Mouse (Mus musculus): ENCODE measurements around the gene Hsd17b3. TPM values are rescaled to one million over a fixed set of nuclear protein-coding genes. Genes with fewer than 3 reads are reported as not detected.
"Not testable (repeated sequence)": the region's sequence is repeated elsewhere in the genome, so short reads cannot be mapped to it uniquely, and the experiment has no call there.

Hsd17b3 gene
- total RNA-seq, 2 experiments from 2014 or later, result 1.2 to 1.4 TPM

DNA sequence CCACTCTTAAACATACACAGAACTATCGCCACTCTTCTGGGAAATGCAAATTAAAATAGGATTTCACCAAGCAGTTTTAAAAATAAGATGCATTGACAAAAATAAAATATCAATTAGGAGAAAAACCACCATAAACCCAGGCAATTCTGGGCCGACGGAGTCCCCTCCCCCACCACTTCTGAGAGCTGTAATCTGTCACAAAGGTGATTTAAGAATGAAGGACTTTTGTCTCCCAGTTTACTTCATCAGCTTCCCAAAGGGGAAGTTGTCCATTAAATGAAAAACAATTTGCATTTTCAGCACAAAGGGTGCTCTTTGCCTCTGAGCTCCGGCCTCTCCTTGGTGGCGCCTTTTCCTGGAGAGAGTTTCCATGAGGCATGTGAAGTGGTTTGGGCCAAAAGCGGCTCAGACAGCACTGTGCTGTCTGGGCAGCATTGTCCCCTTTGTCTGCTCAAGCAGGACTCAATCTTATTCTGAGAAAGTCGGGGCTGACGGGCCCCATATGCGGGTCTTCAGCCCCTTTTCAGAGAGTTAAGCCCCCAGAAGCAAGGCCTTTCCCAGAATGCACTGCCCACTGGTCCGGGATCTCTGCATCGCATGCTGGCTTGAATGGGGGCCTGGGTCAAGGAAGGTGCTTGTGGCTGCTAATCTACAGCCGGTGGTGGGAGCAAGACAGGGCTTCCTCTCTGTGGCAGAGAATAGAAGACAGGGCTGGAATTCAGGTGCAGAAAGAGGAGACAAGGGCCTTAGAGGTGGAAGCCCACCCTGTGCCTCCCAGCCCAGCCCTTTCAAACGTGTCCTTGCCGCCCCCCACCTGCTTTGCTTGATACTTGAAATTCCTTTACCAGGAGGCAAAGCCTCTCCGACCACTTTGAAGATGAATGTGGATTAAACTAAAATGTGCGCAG lies 7.8 kb downstream of the Hsd17b3 start:
- DNase-seq, result no peak

DNA sequence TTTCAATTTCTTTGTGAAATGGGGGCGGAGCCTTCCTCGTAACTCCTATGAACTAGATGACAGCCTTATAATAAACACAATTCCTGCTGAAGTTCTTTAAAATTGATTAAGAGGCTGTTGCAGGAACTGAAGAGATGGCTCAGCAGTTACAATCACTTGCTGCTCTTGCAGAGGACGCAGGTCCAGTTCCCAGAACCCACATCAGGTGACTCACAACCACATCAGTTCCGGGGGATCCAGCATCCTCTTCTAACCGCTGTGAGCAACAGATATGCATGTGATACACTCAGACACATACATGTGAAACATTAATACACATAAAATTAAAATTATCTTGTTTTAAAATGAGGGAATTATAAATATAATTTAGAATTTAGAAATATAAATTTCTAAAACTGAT lies 11.4 kb downstream of the Hsd17b3 start:
- no peak for DNase-seq

DNA sequence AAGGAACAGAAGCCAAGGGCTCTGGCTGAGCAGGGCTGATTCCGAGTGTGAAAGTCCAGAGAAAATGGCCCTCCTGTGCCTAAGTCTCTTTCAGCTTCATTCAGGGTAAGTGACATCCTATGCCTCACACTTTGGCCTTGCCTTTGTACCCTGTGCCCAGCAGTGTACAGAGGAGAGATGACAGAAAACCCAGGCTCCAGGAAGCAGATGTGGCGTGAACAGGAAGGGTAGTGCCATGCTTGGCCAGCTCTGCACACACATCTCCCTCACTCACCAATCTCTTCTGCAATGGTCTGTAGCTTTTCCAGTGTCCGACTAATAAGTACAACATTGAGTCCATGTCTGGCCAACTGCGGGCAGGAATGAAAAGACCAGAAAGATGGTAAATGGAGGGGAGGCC lies 13.0 kb downstream of the Hsd17b3 start:
- DNase-seq, result no peak

DNA sequence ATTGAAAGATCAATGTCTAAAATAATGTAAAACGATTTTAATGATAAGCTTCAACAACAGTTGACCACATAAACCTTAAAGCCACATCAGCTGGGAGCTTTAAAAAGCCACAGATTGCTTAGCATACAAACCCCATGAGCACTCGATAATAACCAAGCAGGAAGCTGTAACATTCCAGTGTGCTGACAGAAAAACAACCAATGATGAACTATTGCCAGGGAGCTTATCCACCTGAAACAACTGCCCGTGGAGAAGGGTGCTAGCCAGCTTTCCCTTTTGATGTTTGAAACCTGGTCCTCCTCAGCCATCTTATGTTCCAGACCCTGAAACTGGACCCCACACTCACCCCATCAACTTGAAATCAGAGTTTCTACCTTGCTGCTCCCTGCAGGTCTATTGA lies 22.4 kb downstream of the Hsd17b3 start:
- DNase-seq, result no peak

DNA sequence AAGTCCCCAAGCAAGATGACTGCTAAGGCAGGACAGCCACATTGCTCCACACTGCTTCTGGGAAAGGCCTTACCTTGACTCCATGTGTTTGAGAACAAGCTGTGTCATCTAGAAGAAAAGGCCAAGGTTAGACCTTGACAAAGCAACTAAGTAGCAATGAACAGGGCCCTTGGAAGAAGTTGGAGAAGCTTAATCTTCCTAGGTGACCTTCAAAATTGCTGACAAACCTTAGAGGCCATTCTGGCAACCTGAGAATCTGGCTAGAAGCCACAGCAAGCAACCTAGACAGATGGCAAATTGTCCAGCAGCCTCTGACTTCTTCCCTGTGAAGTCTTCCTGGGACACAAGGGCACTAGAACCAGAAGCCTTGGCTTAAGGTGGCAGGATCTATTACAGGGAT lies 24.8 kb downstream of the Hsd17b3 start:
- peak; percentile 27 to 42 for DNase-seq

GRCm38 (mm10) chr13:64060935-64061506 lies 28.0 kb downstream of the Hsd17b3 start:
- DNase-seq, result no peak

DNA sequence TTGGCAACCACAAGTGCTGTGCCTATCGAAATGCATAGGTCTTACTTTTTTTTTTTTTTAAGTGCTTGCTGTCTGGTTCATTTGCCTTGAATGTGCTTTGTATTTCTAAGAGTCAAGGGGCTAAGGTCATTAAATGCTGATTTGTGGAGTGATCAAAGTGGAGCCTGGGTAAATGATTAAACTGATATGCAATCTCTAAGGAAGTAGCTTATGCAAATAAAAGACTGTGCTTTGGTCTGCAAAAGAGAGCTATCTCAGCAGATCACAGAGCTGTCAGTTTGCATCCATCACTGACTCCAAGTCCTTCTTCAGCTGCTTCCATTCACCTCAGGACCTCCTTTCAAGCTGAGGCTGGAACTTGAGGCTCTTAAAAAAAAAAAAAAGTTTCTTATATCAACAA lies 35.1 kb downstream of the Hsd17b3 start:
- DNase-seq, result no peak

GRCm38 (mm10) chr13:64052281-64052680 lies 36.7 kb downstream of the Hsd17b3 start:
- not testable (repeated sequence) for DNase-seq

DNA sequence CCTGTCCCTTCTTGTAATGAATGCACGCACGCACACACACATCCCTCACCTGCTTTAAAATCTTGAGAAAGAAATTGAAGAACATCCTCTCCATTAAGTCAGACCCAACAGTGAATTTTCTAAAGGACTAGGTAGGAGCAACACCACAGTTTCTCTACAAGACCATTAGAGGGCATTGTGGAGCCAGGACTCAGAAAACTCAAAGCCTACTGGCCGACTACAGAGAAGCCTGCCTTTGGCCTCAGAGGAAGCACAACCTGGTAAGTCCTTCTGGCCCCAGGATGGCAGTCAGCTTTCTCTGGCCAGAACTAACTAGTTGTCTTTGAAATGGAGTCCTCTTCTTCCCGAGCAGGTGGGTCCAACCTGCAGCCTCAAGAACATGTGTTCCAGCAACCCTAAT lies 38.1 kb downstream of the Hsd17b3 start:
- DNase-seq, result peak; percentile 35 to 57

DNA sequence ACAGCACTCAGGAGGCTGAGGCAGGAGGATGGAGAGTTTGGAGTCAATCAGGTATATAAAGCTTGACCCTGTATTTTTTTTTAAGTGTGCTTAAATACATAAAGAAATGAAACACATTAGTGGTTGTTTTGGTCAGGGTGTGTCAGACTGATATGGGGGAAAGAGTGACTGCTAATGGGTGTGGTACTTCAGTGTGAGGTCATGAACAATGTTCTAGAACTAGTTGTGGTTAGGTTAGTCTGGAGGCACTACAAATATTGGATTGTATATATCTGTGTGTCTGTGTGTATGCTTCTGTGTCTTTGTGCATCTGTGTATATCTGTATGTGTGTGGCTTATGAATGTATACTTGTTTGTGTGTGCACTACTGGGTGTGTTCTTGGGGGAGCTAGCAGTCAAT lies 39.5 kb downstream of the Hsd17b3 start:
- no peak for DNase-seq

DNA sequence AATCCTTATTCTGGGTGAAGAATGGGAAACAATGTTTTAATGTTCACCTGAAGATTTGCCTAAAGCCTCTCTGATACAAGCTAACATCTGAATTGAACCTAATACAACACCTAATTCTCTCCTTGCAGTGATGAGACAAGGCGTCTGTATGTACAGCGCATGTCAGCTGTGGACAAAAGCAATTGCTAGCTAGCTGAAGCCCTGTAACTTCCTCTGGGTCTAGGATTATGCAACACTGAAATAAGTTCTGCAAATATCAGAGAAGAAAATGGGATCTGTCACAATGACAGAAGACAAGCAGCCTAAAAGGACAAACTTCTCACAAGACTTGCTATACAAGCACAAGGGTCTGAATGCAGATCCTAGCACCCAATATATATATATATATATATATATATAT lies 40.6 kb downstream of the Hsd17b3 start:
- DNase-seq, result no peak

DNA sequence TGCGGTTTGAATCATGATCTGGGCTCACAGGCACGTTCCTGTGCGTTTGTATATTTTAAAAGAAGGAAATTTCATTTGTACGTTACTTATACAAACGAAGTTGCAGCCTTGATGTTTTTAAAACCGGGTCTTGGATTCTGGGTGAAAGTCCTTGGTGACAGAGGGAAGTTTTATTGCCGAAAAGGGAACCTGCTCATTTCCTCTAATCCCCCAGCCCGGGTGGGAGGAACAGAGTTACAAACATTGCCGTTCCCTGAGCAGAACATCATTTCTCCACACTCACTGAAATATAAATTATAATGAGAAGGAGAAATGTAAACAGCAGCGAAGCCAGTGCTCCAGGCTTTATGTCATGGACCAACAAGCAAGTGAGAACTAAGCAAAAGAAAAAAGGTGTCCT lies 49.1 kb downstream of the Hsd17b3 start:
- no peak for DNase-seq

GRCm38 (mm10) chr13:64038114-64038513 lies 50.9 kb downstream of the Hsd17b3 start:
- no peak for DNase-seq

GRCm38 (mm10) chr13:64036079-64037011 lies 52.7 kb downstream of the Hsd17b3 start:
- DNase-seq, result peak; percentile 66 to 69

DNA sequence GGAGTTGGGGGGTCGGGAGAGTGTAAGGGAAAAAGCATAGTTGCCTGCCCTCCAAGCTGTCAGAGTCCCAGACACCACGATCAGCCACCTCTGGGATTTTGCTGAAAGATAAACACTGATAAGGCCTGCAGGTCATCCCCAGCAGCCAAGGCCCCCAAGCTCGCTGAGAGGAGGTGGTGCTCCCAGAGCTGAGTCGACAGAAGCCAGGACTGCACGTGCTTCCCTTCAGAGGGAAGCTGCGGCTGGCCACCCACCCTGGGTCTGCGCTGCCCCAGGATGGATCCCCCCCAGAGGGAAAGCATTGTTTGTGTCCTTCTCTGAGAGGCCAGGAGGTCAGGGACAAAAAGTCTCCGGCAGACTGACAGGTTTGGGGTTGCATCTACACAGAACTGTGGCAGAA lies 54.0 kb downstream of the Hsd17b3 start:
- DNase-seq, result no peak

- no peak for DNase-seq
These were observed 55.1 kb downstream of the Hsd17b3 start for GRCm38 (mm10) chr13:64033921-64034320.

DNA sequence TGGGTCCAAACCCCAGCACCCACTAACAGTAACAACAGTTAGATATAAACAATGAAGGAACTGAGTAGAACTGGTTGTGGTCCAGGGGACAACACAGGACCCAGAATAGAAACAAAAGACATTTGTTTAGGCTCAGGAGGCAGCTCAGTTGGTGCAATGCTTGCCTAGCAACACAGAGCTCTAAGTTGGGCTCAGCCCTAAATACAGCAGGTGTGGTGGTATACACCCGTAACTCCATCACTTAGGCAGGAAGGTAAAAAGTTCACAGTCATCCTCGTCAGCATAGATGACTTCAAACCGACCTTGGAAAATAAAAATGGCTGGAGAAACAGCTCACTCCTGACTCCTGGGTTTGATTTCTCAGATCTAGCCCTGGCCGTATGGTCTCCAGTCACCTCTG lies 55.8 kb downstream of the Hsd17b3 start:
- no peak for DNase-seq

- DNase-seq, result no peak
These were observed 57.8 kb downstream of the Hsd17b3 start for GRCm38 (mm10) chr13:64031254-64031653.

GRCm38 (mm10) chr13:64030792-64031191 lies 58.2 kb downstream of the Hsd17b3 start:
- peak; percentile 20 to 48 for DNase-seq

DNA sequence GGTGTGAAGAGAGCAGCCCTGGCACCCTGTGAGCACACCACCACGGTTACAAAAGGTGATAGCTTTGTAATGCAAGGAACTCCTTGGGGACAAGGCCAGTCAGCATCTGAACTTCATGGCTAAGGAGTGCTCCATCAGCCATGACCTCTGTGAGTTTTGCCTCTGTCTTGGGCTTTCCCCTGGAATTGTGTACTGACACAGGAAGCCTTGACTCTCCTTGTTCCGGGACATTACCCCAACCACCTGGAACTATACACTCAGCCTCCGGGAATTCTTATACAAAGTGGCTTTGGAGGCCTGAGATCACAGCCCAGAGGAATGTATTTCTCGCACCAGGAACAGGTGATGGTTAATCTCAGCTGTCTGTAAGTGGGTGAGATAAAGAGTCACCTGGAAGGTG lies 64.2 kb downstream of the Hsd17b3 start:
- DNase-seq, result no peak

GRCm38 (mm10) chr13:64022786-64023468 lies 66.1 kb downstream of the Hsd17b3 start:
- no peak for DNase-seq

GRCm38 (mm10) chr13:64020902-64021311 lies 68.1 kb downstream of the Hsd17b3 start:
- DNase-seq, result peak in 1 of 2 experiments; percentile 23

Data from adrenal gland, postnatal 36 days (tissue).